Mouse (Mus musculus): ENCODE measurements at regions not wholly inside any gene's neighbourhood (a gene's known extent, or its start where the extent isn't known, plus 50 kb on each side); places are given as distances from the start of the nearest gene placed in this dataset.

GRCm38 (mm10) chr4:105358725-105359124 lies 201.6 kb downstream of the Plpp3 start:
- no peak for TF ChIP-seq CTCF (IDR thresholded peaks at IDR 0.05; ENCODE audit: low read depth, low read length)
- no peak for TF ChIP-seq EP300 (IDR thresholded peaks at IDR 0.05; ENCODE audit: insufficient read depth, low read depth, low read length)
- no peak for TF ChIP-seq POLR2A (IDR thresholded peaks at IDR 0.05; ENCODE audit: insufficient read depth, low read length)

Data from ES-Bruce4 (cell line).